Mouse (Mus musculus) stomach, postnatal 0 days (tissue): ENCODE measurements at regions not wholly inside any gene's neighbourhood (a gene's known extent, or its start where the extent isn't known, plus 50 kb on each side); places are given as distances from the start of the nearest gene placed in this dataset.

Experiments used
- ATAC-seq: fragments of 200-750 bp; cut with Nextera tagmentation; 2 replicates; pipeline ENCODE4 v1.8.0; 2017; ENCODE audit not compliant: low FRiP score, low TSS enrichment
- DNase-seq: peaks from one replicate; pipeline ENCODE4 v3.0.0-alpha.2; 2016; ENCODE audit warnings: low spot score
- H3K27ac ChIP-seq: fragments of 300-500 bp; sonication (generic); replicated peaks from 2 replicates; pipeline ENCODE4 v1.5.1; 2014; ENCODE audit warnings: mild to moderate bottlenecking, control low read depth
- H3K27me3 ChIP-seq: fragments of 300-500 bp; sonication (generic); 2 replicates; pipeline ENCODE4 v1.6.1; 2014; ENCODE audit warnings: low read length; ENCODE audit not compliant: control insufficient read depth, insufficient read depth
- H3K36me3 ChIP-seq: fragments of 300-500 bp; sonication (generic); 2 replicates; pipeline ENCODE4 v1.6.1; 2014; ENCODE audit warnings: low read length, mixed read lengths; ENCODE audit not compliant: control insufficient read depth, insufficient read depth
- H3K4me1 ChIP-seq: fragments of 300-500 bp; sonication (generic); replicated peaks from 2 replicates; pipeline ENCODE4 v1.6.1; 2014; ENCODE audit warnings: antibody characterized with exemption; ENCODE audit not compliant: control insufficient read depth, insufficient read depth
- H3K4me2 ChIP-seq: fragments of 300-500 bp; sonication (generic); replicated peaks from 2 replicates; pipeline ENCODE4 v1.6.1; 2014; ENCODE audit warnings: low read depth, mild to moderate bottlenecking, control low read depth, moderate library complexity
- H3K4me3 ChIP-seq: fragments of 300-500 bp; sonication (generic); 2 replicates; pipeline ENCODE4 v1.5.1; 2014; ENCODE audit warnings: low read depth, low read length, control low read depth
- H3K9ac ChIP-seq: fragments of 300-500 bp; sonication (generic); 2 replicates; pipeline ENCODE4 v1.6.1; 2014; ENCODE audit warnings: mild to moderate bottlenecking, low read length, control low read depth, mixed read lengths
- H3K9me3 ChIP-seq: fragments of 300-500 bp; sonication (generic); 2 replicates; pipeline ENCODE4 v1.6.1; 2016; ENCODE audit warnings: low read length; ENCODE audit not compliant: control insufficient read depth
- CTCF ChIP-seq: IDR thresholded peaks from 2 replicates; pipeline ENCODE4 v1.5.1; 2016; ENCODE audit warnings: antibody characterized with exemption, low read depth, mild to moderate bottlenecking, moderate library complexity
- EP300 ChIP-seq: optimal IDR thresholded peaks from 2 replicates; pipeline ENCODE3; 2016; ENCODE audit warnings: antibody characterized with exemption
- WGBS: fragments of 180-500 bp; shearing (Covaris S2); extraction: QIAGEN DNeasy Blood & Tissue Kit; methylation state at CpG from one replicate; pipeline ENCODE4 v1.1.7; 2014; 5-methylcytosine and 5-hydroxymethylcytosine counted together

DNA sequence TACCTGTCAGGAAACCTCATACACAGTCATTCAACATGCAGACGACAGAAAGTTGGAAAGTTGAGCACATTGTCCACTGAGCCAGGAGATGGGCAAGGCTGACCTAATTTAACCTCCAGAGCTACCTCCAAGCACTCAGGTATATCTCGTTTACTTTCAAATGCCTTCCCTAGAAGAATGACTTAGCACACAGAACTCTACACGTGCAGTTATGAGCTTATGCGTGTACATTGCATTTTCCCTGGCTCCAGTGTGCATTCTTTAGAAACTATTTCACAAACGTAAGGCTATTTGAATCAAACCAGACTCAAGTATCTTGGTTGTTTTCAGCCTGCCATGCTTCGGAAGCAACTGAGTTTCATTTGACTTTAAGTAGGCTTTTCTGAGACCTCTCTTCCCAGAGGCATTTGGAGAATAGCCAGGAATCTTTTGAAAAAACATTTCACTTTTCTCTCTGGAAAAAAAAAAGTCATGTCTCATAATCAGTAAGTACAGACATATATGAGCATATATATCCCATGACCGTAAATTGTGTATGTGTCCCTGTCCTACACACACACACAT lies 336.8 kb upstream of the N6amt1 start:
- Histone ChIP-seq H3K36me3 (no peaks in the 10 kb centered on the region), H3K4me2 (no peak overlapping the region), H3K9ac (no peak overlapping the region), H3K4me3 (no peak overlapping the region), H3K27ac (no peak overlapping the region), H3K4me1 (no peaks in the 10 kb centered on the region), H3K9me3 (0 out of 2 replicates have a peak, but pooled peaks cover 3% of the 10 kb centered on the region), H3K27me3 (no peaks in the 10 kb centered on the region)
- WGBS, result 41% methylated on average over 7 of the region's 7 CpGs
- no peak for TF ChIP-seq EP300
- TF ChIP-seq CTCF, result no peak
- DNase-seq, result no peak
- ATAC-seq, result no peak

DNA sequence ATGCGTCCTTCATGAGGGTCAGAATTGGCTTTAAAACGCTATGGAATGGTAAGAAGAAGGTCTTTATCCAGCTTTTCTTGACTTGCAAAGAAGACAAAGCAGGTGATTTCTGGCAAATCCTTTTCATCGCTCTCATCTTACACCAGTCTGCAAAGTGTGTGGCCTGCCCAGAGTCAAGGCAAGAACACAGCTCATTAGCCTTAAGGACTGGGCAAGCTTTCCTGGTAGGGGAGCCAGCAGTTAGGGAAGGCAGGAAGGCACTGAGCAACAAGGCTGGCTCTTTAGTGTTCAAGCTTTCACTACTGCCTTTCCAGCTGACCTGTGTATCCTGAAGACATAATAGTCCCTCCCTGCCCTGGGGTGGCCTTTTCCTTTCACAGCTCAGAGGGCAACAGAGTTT lies 352.4 kb upstream of the N6amt1 start:
- Histone ChIP-seq H3K4me1 (no peaks in the 10 kb centered on the region), H3K27ac (no peak overlapping the region), H3K4me2 (no peak overlapping the region), H3K9me3 (no peaks in the 10 kb centered on the region), H3K27me3 (no peaks in the 10 kb centered on the region), H3K36me3 (no peaks in the 10 kb centered on the region), H3K4me3 (no peak overlapping the region), H3K9ac (no peak overlapping the region)
- no peak for TF ChIP-seq CTCF
- no peak for TF ChIP-seq EP300
- ATAC-seq (no peak), DNase-seq (no peak)
- WGBS, result 54% methylated on average over 3 of the region's 3 CpGs

GRCm38 (mm10) chr16:87001135-87001534 lies 352.9 kb upstream of the N6amt1 start:
- no peak overlapping the region for H3K4me2 ChIP-seq
- no peaks in the 10 kb centered on the region for H3K9me3 ChIP-seq
- DNase-seq (no peak), ATAC-seq (no peak)
- H3K27ac ChIP-seq, result no peak overlapping the region
- no peak for TF ChIP-seq EP300
- no peak for TF ChIP-seq CTCF
- no peaks in the 10 kb centered on the region for H3K36me3 ChIP-seq
- H3K4me1 ChIP-seq, result no peaks in the 10 kb centered on the region
- H3K27me3 ChIP-seq, result no peaks in the 10 kb centered on the region
- H3K9ac ChIP-seq, result no peak overlapping the region
- 53% methylated on average over 3 of the region's 3 CpGs for WGBS
- H3K4me3 ChIP-seq, result no peak overlapping the region

GRCm38 (mm10) chr16:86971691-86972090 lies 382.3 kb upstream of the N6amt1 start:
- no peak for ATAC-seq
- WGBS, result 68% methylated on average over 3 of the region's 3 CpGs
- H3K9ac ChIP-seq, result no peak overlapping the region

DNA sequence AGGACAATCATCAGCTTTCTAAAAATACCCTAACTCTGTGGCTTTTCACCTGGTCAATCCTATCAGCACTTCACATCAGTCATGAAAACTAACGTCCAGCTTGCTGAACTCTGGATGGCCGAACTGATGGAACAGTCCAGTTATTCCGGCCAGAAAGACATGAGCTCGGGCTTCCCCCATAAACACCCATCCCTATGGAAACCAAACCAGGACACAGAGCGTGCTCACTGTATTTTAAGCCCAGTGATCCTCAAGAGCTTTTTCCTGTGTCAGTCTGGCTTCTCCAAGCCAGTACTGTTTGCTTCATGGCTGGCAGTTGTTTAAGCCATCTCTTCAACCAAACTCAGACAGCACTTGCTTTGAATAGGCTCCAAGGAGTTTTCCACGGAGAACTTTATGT lies 404.3 kb upstream of the N6amt1 start:
- no peaks in the 10 kb centered on the region for H3K4me1 ChIP-seq
- no peak for TF ChIP-seq CTCF
- TF ChIP-seq EP300, result no peak
- no peaks in the 10 kb centered on the region for H3K27me3 ChIP-seq
- H3K4me2 ChIP-seq, result no peak overlapping the region
- H3K27ac ChIP-seq, result no peak overlapping the region
- H3K9ac ChIP-seq, result no peak overlapping the region
- H3K36me3 ChIP-seq, result no peaks in the 10 kb centered on the region
- H3K9me3 ChIP-seq, result no peaks in the 10 kb centered on the region
- ATAC-seq (no peak), DNase-seq (no peak)
- H3K4me3 ChIP-seq, result no peak overlapping the region
- 69% methylated on average over 6 of the region's 6 CpGs for WGBS

More at GRCm38 (mm10) chr16:86971691-86972090, 382.3 kb upstream of the N6amt1 start:
- TF ChIP-seq CTCF, result no peak
- no peak for TF ChIP-seq EP300
- no peak for DNase-seq
- Histone ChIP-seq H3K4me2 (no peak overlapping the region), H3K27me3 (no peaks in the 10 kb centered on the region), H3K4me3 (no peak overlapping the region), H3K36me3 (no peaks in the 10 kb centered on the region), H3K4me1 (no peaks in the 10 kb centered on the region), H3K9me3 (no peaks in the 10 kb centered on the region), H3K27ac (no peak overlapping the region)

DNA sequence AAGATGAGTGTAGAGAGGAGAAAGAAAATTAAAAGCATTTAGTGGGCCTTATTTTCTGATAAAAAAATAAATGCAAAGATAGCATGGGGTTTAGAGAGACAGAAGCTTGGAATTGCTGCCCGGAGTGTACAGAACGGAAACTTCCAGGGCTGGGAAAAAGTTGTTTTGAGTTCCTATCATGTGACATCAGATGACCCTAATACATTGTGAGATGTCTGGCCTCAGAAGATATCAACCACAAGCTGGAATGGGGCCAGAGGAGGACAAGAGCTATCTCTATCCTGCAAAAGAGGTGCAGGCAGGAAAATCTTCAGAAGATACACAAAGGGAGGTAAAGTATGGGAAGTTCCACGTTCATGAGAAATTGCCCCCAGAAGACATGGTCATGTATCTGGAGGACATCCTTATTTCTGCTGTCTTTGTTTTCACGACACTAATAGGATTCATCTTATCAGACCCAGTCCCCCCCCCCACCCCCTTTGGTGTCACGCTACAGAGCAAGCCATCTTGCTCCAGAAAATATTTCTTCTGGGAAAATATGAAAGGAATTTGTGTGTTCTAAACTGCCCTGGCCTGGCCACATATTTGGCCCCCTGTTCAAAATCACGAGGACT lies 408.3 kb upstream of the N6amt1 start:
- Histone ChIP-seq H3K9me3 (no peaks in the 10 kb centered on the region), H3K27me3 (no peaks in the 10 kb centered on the region), H3K4me3 (no peak overlapping the region), H3K36me3 (no peaks in the 10 kb centered on the region), H3K9ac (no peak overlapping the region), H3K4me1 (no peaks in the 10 kb centered on the region), H3K4me2 (no peak overlapping the region), H3K27ac (no peak overlapping the region)
- DNase-seq (no peak), ATAC-seq (no peak)
- TF ChIP-seq EP300 (no peak), CTCF (no peak)
- WGBS, result 66% methylated on average over 6 of the region's 6 CpGs
